Mouse (Mus musculus) embryonic facial prominence, embryonic 11.5 days (tissue): ENCODE measurements around the gene Casp3. TPM values are rescaled to one million over a fixed set of nuclear protein-coding genes. Genes with fewer than 3 reads are reported as not detected.
A peak's percentile ranks its signal among the peaks of the same experiment; 100 is the strongest.

ENCODE experiments used
- ATAC-seq: fragments of 200-750 bp; cut with Nextera tagmentation; replicated peaks from 2 replicates; pipeline ENCODE4 v1.8.0; 2017; ENCODE audit warnings: low read depth; ENCODE audit not compliant: insufficient number of reproducible peaks, low FRiP score, low TSS enrichment
- DNase-seq: peaks from one replicate; pipeline ENCODE4 v3.0.0-alpha.2; 2015; ENCODE audit warnings: low spot score
- H3K27ac ChIP-seq: fragments of 300-500 bp; sonication (generic); replicated peaks from 2 replicates; pipeline ENCODE4 v1.5.1; 2014; ENCODE audit warnings: mild to moderate bottlenecking, low read depth, low read length, control low read depth
- H3K27me3 ChIP-seq: fragments of 300-500 bp; sonication (generic); 2 replicates; pipeline ENCODE4 v1.6.1; 2014; ENCODE audit warnings: mild to moderate bottlenecking, low read length, moderate library complexity, mixed read lengths; ENCODE audit not compliant: control insufficient read depth, insufficient read depth
- H3K36me3 ChIP-seq: fragments of 300-500 bp; sonication (generic); replicated peaks from 2 replicates; pipeline ENCODE4 v1.6.1; 2014; ENCODE audit warnings: low read depth, mild to moderate bottlenecking, low read length, moderate library complexity, mixed read lengths; ENCODE audit not compliant: control insufficient read depth, insufficient read depth
- H3K4me1 ChIP-seq: fragments of 300-500 bp; sonication (generic); 2 replicates; pipeline ENCODE4 v1.6.1; 2014; ENCODE audit warnings: low read length, mixed read lengths; ENCODE audit not compliant: control insufficient read depth, insufficient read depth
- H3K4me2 ChIP-seq: fragments of 300-500 bp; sonication (generic); 2 replicates; pipeline ENCODE4 v1.6.1; 2014; ENCODE audit warnings: low read depth, mild to moderate bottlenecking, control low read depth, low read length, moderate library complexity
- H3K4me3 ChIP-seq: fragments of 300-500 bp; sonication (generic); 2 replicates; pipeline ENCODE4 v1.5.1; 2014; ENCODE audit warnings: low read depth, low read length, control low read depth
- H3K9ac ChIP-seq: fragments of 300-500 bp; sonication (generic); replicated peaks from 2 replicates; pipeline ENCODE4 v1.6.1; 2014; ENCODE audit warnings: mild to moderate bottlenecking, control low read depth, low read length
- H3K9me3 ChIP-seq: fragments of 300-500 bp; sonication (generic); replicated peaks from 2 replicates; pipeline ENCODE4 v1.6.1; 2016; ENCODE audit warnings: mild to moderate bottlenecking, low read length, inconsistent platforms, mixed read lengths; ENCODE audit not compliant: control insufficient read depth
- WGBS: fragments of 180-500 bp; shearing (Covaris S2); extraction: QIAGEN DNeasy Blood & Tissue Kit; methylation state at CpG from one replicate; pipeline ENCODE4 v1.1.7; 2014; 5-methylcytosine and 5-hydroxymethylcytosine counted together
- polyA plus RNA-seq: library from polyadenylated mRNA; unstranded; fragments of >200 nt; fragmentation: Nextera tagmentation; extraction: Ambion mirVana; gene quantifications from 2 replicates; pipeline ENCODE4 v1.2.1, GENCODE M21; 2014

Casp3 gene
- polyA plus RNA-seq, 1 experiment from 2014 or later = 164 TPM

- DNase-seq = no peak
- H3K27ac ChIP-seq = no peak overlapping the region
- WGBS = 90% methylated on average over 4 of the region's 4 CpGs
- ATAC-seq = no peak
- H3K27me3 ChIP-seq = no peaks in the 10 kb centered on the region
- no peak overlapping the region for H3K4me3 ChIP-seq
- H3K4me2 ChIP-seq = no peak overlapping the region
- H3K9me3 ChIP-seq = no peaks in the 10 kb centered on the region
- H3K36me3 ChIP-seq = no peaks in the 10 kb centered on the region
- H3K9ac ChIP-seq = no peak overlapping the region
- H3K4me1 ChIP-seq = no peaks in the 10 kb centered on the region
Observed at GRCm38 (mm10) chr8:46648421-46648820, 31.3 kb downstream of the Casp3 start.

- Histone ChIP-seq H3K9ac (no peak overlapping the region), H3K4me3 (no peak overlapping the region), H3K4me1 (no peaks in the 10 kb centered on the region), H3K27ac (no peak overlapping the region), H3K4me2 (no peak overlapping the region), H3K27me3 (no peaks in the 10 kb centered on the region), H3K36me3 (no peaks in the 10 kb centered on the region), H3K9me3 (no peaks in the 10 kb centered on the region)
- 72% methylated on average over 9 of the region's 9 CpGs for WGBS
- ATAC-seq = no peak
- no peak for DNase-seq
Observed at GRCm38 (mm10) chr8:46651872-46652271, 34.8 kb downstream of the Casp3 start.

GRCm38 (mm10) chr8:46655919-46656318 is 38.8 kb downstream of the Casp3 start:
- Histone ChIP-seq H3K36me3 (no peaks in the 10 kb centered on the region), H3K4me2 (no peak overlapping the region), H3K9ac (no peak overlapping the region), H3K27ac (no peak overlapping the region), H3K4me1 (no peaks in the 10 kb centered on the region), H3K4me3 (no peak overlapping the region), H3K9me3 (no peaks in the 10 kb centered on the region), H3K27me3 (no peaks in the 10 kb centered on the region)
- ATAC-seq = no peak
- no peak for DNase-seq
- WGBS = 80% methylated on average over 2 of the region's 2 CpGs

- H3K36me3 ChIP-seq = no peaks in the 10 kb centered on the region
- WGBS = 0% methylated on average over 2 of the region's 2 CpGs
- DNase-seq = peak; percentile 55
- H3K4me2 ChIP-seq = no peak overlapping the region
- no peaks in the 10 kb centered on the region for H3K4me1 ChIP-seq
- H3K9me3 ChIP-seq = no peaks in the 10 kb centered on the region
- no peaks in the 10 kb centered on the region for H3K27me3 ChIP-seq
- H3K27ac ChIP-seq = no peak overlapping the region
- ATAC-seq = no peak
- H3K4me3 ChIP-seq = no peak overlapping the region
- no peak overlapping the region for H3K9ac ChIP-seq
Observed at GRCm38 (mm10) chr8:46671496-46671895, 54.4 kb downstream of the Casp3 start.

- 57% methylated on average over 5 of the region's 5 CpGs for WGBS
- Histone ChIP-seq H3K9me3 (no peaks in the 10 kb centered on the region), H3K4me2 (no peak overlapping the region), H3K9ac (no peak overlapping the region), H3K4me1 (no peaks in the 10 kb centered on the region), H3K27ac (no peak overlapping the region), H3K4me3 (no peak overlapping the region), H3K36me3 (no peaks in the 10 kb centered on the region), H3K27me3 (no peaks in the 10 kb centered on the region)
- ATAC-seq (no peak), DNase-seq (no peak)
Observed at GRCm38 (mm10) chr8:46680671-46681365, 63.7 kb downstream of the Casp3 start.

GRCm38 (mm10) chr8:46686664-46687336 is 69.7 kb downstream of the Casp3 start:
- H3K4me3 ChIP-seq = peak overlapping the region; percentile 37
- no peaks in the 10 kb centered on the region for H3K4me1 ChIP-seq
- peak; percentile 92 for DNase-seq
- peak overlapping the region; percentile 53 for H3K27ac ChIP-seq
- ATAC-seq = peak; percentile 99
- H3K4me2 ChIP-seq = peak overlapping the region; percentile 13
- H3K9ac ChIP-seq = peak overlapping the region; percentile 64
- under 1% methylated on average over 19 of the region's 19 CpGs for WGBS
- no peaks in the 10 kb centered on the region for H3K36me3 ChIP-seq
- no peaks in the 10 kb centered on the region for H3K9me3 ChIP-seq
- H3K27me3 ChIP-seq = no peaks in the 10 kb centered on the region

Other genes with a start within 250 kb of the Casp3 start
- gene Acsl1, start 146.3 kb upstream of the Casp3 start, polyA plus RNA-seq = 11.7 and 13.8 TPM in 2 replicates
- 29.4 and 36.0 TPM in 2 replicates for gene Cenpu, start 65.3 kb upstream of the Casp3 start, polyA plus RNA-seq
- gene Primpol, start 79 bp upstream of the Casp3 start, polyA plus RNA-seq = 9.6 and 11.2 TPM in 2 replicates
- 12.3 and 13.7 TPM in 2 replicates for gene Irf2, start 122.4 kb downstream of the Casp3 start, polyA plus RNA-seq